In genomic region chr9:99799387-99800021, GRCm38 (mm10) we compare ENCODE assay signal across 7 mouse cellular contexts.
DNase-seq lines count a peak whose midpoint lies in the region; ATAC-seq and TF ChIP-seq lines count a peak whose summit lies in the region.

No protein-coding gene starts in this region.

- no peak overlapping the region for H3K27ac ChIP-seq in lung, embryonic 14.5 days (ENCODE audit: low read depth)
- no peak overlapping the region for H3K27ac ChIP-seq in embryonic fibroblast, embryonic 13.5 days (ENCODE audit: insufficient read depth, low read length)
- no peak overlapping the region for H3K27ac ChIP-seq in hindbrain, postnatal 0 days
- H3K27ac ChIP-seq in stomach, embryonic 16.5 days (ENCODE audit: low read length) = no peak overlapping the region

- DNase-seq in lung, embryonic 14.5 days = peak; percentile 46
- DNase-seq in lung, postnatal 25 days (ENCODE audit: low spot score) = no peak
- peak; percentile 59 for DNase-seq in hindbrain, postnatal 0 days (ENCODE audit: low spot score)
- DNase-seq in spleen, postnatal 14 days (ENCODE audit: low spot score in 2 of 2) = no peak

- TF ChIP-seq CTCF in lung, embryonic 14.5 days (IDR thresholded peaks at IDR 0.05; ENCODE audit: low read depth) = no peak
- no peak for TF ChIP-seq CTCF in embryonic fibroblast, embryonic 13.5 days (IDR thresholded peaks at IDR 0.05; ENCODE audit: borderline replicate concordance, insufficient read depth, low read length)
- TF ChIP-seq CTCF in hindbrain, postnatal 0 days (IDR thresholded peaks at IDR 0.05; ENCODE audit: low read depth) = no peak

- H3K4me3 ChIP-seq in lung, embryonic 14.5 days (ENCODE audit: low read depth, low read length) = peak overlapping the region; percentile 30
- peak overlapping the region; percentile 33 for H3K4me3 ChIP-seq in embryonic fibroblast, embryonic 13.5 days (ENCODE audit: insufficient read depth, low read length)
- H3K4me3 ChIP-seq in hindbrain, postnatal 0 days (ENCODE audit: low read length) = peak overlapping the region; percentile 29
- peak overlapping the region; percentile 33 for H3K4me3 ChIP-seq in stomach, embryonic 16.5 days (replicated peaks; ENCODE audit: low read length)

- TF ChIP-seq POLR2A in embryonic fibroblast, embryonic 13.5 days (IDR thresholded peaks at IDR 0.05; ENCODE audit: low read depth, low read length) = no peak

- H3K4me2 ChIP-seq in lung, embryonic 14.5 days = peak overlapping the region; percentile 73
- peak overlapping the region; percentile 65 for H3K4me2 ChIP-seq in hindbrain, postnatal 0 days (ENCODE audit: low read depth, low read length)
- peak overlapping the region; percentile 66 for H3K4me2 ChIP-seq in stomach, embryonic 16.5 days (ENCODE audit: low read depth, low read length)

- no peaks in the 10 kb centered on the region for H3K36me3 ChIP-seq in lung, embryonic 14.5 days (ENCODE audit: insufficient read depth)
- H3K36me3 ChIP-seq in hindbrain, postnatal 0 days (ENCODE audit: insufficient read depth, low read length) = no peaks in the 10 kb centered on the region
- no peaks in the 10 kb centered on the region for H3K36me3 ChIP-seq in stomach, embryonic 16.5 days (ENCODE audit: control insufficient read depth, insufficient read depth, low read length)

- no peaks in the 10 kb centered on the region for H3K4me1 ChIP-seq in lung, embryonic 14.5 days (ENCODE audit: insufficient read depth)
- peaks cover 3% of the 10 kb centered on the region; the same call in 1 of the 2 replicates for H3K4me1 ChIP-seq in embryonic fibroblast, embryonic 13.5 days (ENCODE audit: control insufficient read depth, insufficient read depth, low read length)
- H3K4me1 ChIP-seq in hindbrain, postnatal 0 days (ENCODE audit: insufficient read depth, low read length) = no peaks in the 10 kb centered on the region
- H3K4me1 ChIP-seq in stomach, embryonic 16.5 days (ENCODE audit: control insufficient read depth, insufficient read depth, low read length) = 0 out of 2 replicates have a peak, but pooled peaks cover 6% of the 10 kb centered on the region

- peak; percentile 57 for ATAC-seq in lung, embryonic 14.5 days (ENCODE audit: insufficient read depth)
- ATAC-seq in hindbrain, postnatal 0 days = peak; percentile 86
- peak; percentile 48 for ATAC-seq in megakaryocyte progenitor cell, adult 5-6 weeks (replicated peaks; ENCODE audit: poor library complexity)
- no peak for ATAC-seq in stomach, embryonic 16.5 days (ENCODE audit: insufficient read depth, low FRiP score)

- H3K9me3 ChIP-seq in lung, embryonic 14.5 days (ENCODE audit: low read depth, low read length) = no peaks in the 10 kb centered on the region
- H3K9me3 ChIP-seq in hindbrain, postnatal 0 days (ENCODE audit: low read length) = no peaks in the 10 kb centered on the region
- no peaks in the 10 kb centered on the region for H3K9me3 ChIP-seq in stomach, embryonic 16.5 days (replicated peaks; ENCODE audit: control insufficient read depth, low read length)

- H3K9ac ChIP-seq in lung, embryonic 14.5 days = peak overlapping the region; percentile 28; the same call in 1 of the 2 replicates
- H3K9ac ChIP-seq in hindbrain, postnatal 0 days (replicated peaks; ENCODE audit: low read length) = no peak overlapping the region; the same call in 1 of the 2 replicates
- no peak overlapping the region; the same call in 1 of the 2 replicates for H3K9ac ChIP-seq in stomach, embryonic 16.5 days (ENCODE audit: low read length)

- WGBS in lung, embryonic 14.5 days = 3% methylated on average over 16 of the region's 16 CpGs
- 1% methylated on average over 16 of the region's 16 CpGs for WGBS in hindbrain, postnatal 0 days
- 1% methylated on average over 16 of the region's 16 CpGs for WGBS in stomach, embryonic 16.5 days

- H3K27me3 ChIP-seq in lung, embryonic 14.5 days (ENCODE audit: insufficient read depth, low read length) = no peaks in the 10 kb centered on the region
- H3K27me3 ChIP-seq in hindbrain, postnatal 0 days (ENCODE audit: insufficient read depth, low read length) = no peaks in the 10 kb centered on the region
- no peaks in the 10 kb centered on the region for H3K27me3 ChIP-seq in stomach, embryonic 16.5 days (ENCODE audit: control insufficient read depth, insufficient read depth, low read length)

Comparison
In these comparisons a context has a peak if more than half of its experiments do, and no peak if none do; other contexts are left out.
1. DNase-seq: peak in lung, embryonic 14.5 days (single experiment) and hindbrain, postnatal 0 days (single experiment); none in lung, postnatal 25 days (single experiment) and spleen, postnatal 14 days (0 of 2).
2. Peak in every context shown above with its lines, with median percentiles within 50 percentile points of each other: H3K4me2 ChIP-seq and H3K4me3 ChIP-seq.